Mouse (Mus musculus): ENCODE data around the gene Ptprk. TPM values are rescaled to one million over a fixed set of nuclear protein-coding genes. Genes with fewer than 3 reads are reported as not detected.

Gene Ptprk
- polyA plus RNA-seq, 1 experiment, result 6.0 TPM

DNA sequence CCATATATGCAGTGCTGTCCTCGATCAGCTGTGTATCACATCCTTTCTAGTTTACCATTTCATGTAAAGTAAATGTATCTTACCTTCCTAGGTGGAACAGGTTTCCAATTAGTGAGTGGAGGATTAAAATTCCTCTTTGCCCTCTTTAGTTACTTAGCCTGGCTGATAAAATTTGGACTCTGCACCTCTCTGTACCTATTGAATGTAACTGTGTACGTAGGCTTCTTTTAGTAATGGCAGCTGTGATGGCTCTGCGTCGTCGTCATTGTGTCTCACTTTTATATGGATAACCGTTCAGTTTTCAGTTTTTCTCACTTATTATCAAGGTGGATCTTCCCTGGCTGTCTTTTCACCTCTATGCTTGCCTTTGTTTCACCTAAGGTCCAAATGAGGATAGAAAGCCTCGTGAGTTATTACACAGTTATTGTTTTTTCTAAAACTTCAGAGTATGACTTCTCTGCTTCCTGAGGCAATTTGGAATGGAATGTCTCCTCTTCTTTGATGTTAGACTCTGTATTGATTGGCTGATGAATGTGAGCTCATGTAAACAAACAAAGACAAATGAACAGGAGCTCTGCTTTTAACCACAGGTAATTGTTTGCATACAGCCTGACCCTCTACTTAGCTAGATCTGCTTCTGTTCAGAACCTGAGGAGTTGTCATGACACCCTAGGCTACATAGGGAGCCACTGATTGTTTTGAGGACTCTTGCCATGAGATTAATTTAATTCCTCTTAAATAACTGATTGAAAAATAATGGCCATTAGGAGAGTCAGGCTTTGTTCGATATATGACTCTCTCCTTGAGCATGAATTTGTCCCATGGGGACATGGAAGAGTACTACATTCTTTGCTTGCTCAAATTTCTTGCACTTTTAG, 197.3 kb downstream of the Ptprk start:
- 96% methylated on average over 8 of the region's 8 CpGs for WGBS
- TF ChIP-seq POLR2A (IDR thresholded peaks at IDR 0.05; ENCODE audit: control insufficient read depth, extremely low read depth, insufficient read depth, low read length, poor library complexity) (no peak), CTCF (IDR thresholded peaks at IDR 0.05; ENCODE audit: borderline replicate concordance, control insufficient read depth, extremely low read depth, insufficient read depth, low read length, poor library complexity) (no peak)
- Histone ChIP-seq H3K4me3 (ENCODE audit: control insufficient read depth, insufficient read depth, low read length) (no peak overlapping the region), H3K4me1 (replicated peaks; ENCODE audit: control insufficient read depth, insufficient read depth, low read length) (no peaks in the 10 kb centered on the region), H3K36me3 (ENCODE audit: control insufficient read depth, insufficient read depth, low read length) (no peaks in the 10 kb centered on the region), H3K27ac (ENCODE audit: control insufficient read depth, insufficient read depth, low read length) (no peak overlapping the region), H3K27me3 (ENCODE audit: control insufficient read depth, insufficient read depth, low read length) (no peaks in the 10 kb centered on the region)
- no peak for DNase-seq

DNA sequence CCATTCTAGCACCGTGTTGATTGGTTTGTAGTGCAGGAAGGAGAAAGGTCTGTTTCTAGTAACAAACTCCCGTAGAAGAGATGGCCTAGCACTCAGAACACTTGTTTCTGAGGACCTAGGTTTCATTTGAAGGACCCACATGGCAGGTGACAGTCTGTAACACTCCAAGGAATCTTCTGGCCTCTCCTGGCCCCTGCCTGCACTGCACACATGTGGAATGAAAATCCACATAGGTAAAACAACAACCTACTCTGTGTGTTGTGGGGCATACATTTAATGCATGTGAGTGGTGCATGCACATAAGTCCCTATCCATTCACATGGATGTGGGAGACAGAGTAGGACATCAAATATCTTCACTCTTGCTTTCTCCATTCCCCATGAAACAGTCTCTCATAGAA, 204.1 kb downstream of the Ptprk start:
- H3K27ac ChIP-seq (ENCODE audit: control insufficient read depth, insufficient read depth, low read length), result no peak overlapping the region
- DNase-seq, result no peak
- no peaks in the 10 kb centered on the region for H3K36me3 ChIP-seq (ENCODE audit: control insufficient read depth, insufficient read depth, low read length)
- no peaks in the 10 kb centered on the region for H3K27me3 ChIP-seq (ENCODE audit: control insufficient read depth, insufficient read depth, low read length)
- no peaks in the 10 kb centered on the region for H3K4me1 ChIP-seq (replicated peaks; ENCODE audit: control insufficient read depth, insufficient read depth, low read length)
- 100% methylated on average over 2 of the region's 2 CpGs for WGBS
- TF ChIP-seq CTCF (IDR thresholded peaks at IDR 0.05; ENCODE audit: borderline replicate concordance, control insufficient read depth, extremely low read depth, insufficient read depth, low read length, poor library complexity), result no peak
- TF ChIP-seq POLR2A (IDR thresholded peaks at IDR 0.05; ENCODE audit: control insufficient read depth, extremely low read depth, insufficient read depth, low read length, poor library complexity), result no peak
- no peak overlapping the region for H3K4me3 ChIP-seq (ENCODE audit: control insufficient read depth, insufficient read depth, low read length)

- DNase-seq, result no peak
- TF ChIP-seq POLR2A (IDR thresholded peaks at IDR 0.05; ENCODE audit: control insufficient read depth, extremely low read depth, insufficient read depth, low read length, poor library complexity) (no peak), CTCF (IDR thresholded peaks at IDR 0.05; ENCODE audit: borderline replicate concordance, control insufficient read depth, extremely low read depth, insufficient read depth, low read length, poor library complexity) (no peak)
- Histone ChIP-seq H3K4me3 (ENCODE audit: control insufficient read depth, insufficient read depth, low read length) (no peak overlapping the region), H3K27ac (ENCODE audit: control insufficient read depth, insufficient read depth, low read length) (no peak overlapping the region), H3K27me3 (ENCODE audit: control insufficient read depth, insufficient read depth, low read length) (no peaks in the 10 kb centered on the region), H3K4me1 (replicated peaks; ENCODE audit: control insufficient read depth, insufficient read depth, low read length) (no peaks in the 10 kb centered on the region), H3K36me3 (ENCODE audit: control insufficient read depth, insufficient read depth, low read length) (no peaks in the 10 kb centered on the region)
- WGBS, result 93% methylated on average over 1 of the region's 1 CpGs
Measured at GRCm38 (mm10) chr10:28297531-28297930, 222.9 kb downstream of the Ptprk start.

- no peaks in the 10 kb centered on the region for H3K27me3 ChIP-seq (ENCODE audit: control insufficient read depth, insufficient read depth, low read length)
- H3K4me3 ChIP-seq (ENCODE audit: control insufficient read depth, insufficient read depth, low read length), result no peak overlapping the region
- H3K27ac ChIP-seq (ENCODE audit: control insufficient read depth, insufficient read depth, low read length), result no peak overlapping the region
- no peaks in the 10 kb centered on the region for H3K36me3 ChIP-seq (ENCODE audit: control insufficient read depth, insufficient read depth, low read length)
- TF ChIP-seq CTCF (IDR thresholded peaks at IDR 0.05; ENCODE audit: borderline replicate concordance, control insufficient read depth, extremely low read depth, insufficient read depth, low read length, poor library complexity) (no peak), POLR2A (IDR thresholded peaks at IDR 0.05; ENCODE audit: control insufficient read depth, extremely low read depth, insufficient read depth, low read length, poor library complexity) (no peak)
- H3K4me1 ChIP-seq (replicated peaks; ENCODE audit: control insufficient read depth, insufficient read depth, low read length), result no peaks in the 10 kb centered on the region
- 88% methylated on average over 4 of the region's 4 CpGs for WGBS
- DNase-seq, result no peak
Measured at GRCm38 (mm10) chr10:28299207-28299606, 224.6 kb downstream of the Ptprk start.

DNA sequence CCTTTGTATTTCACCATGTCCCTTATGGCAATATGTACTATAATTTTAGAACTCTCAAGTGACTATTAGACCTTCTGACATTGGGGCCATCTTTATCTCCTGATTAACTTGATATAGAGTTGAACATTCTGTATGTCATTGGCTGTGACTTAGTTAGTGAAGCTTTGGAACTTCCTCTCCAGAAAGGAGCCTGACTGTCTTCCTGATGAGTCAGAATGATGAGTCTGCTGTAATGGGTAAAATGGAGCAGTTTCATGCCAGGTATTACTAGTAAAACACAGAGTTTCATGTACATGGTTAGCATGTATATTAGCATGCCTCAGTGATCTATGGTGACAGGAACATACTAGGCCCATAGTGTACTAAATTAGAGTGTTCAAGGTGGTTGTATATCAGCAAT, 229.2 kb downstream of the Ptprk start:
- H3K4me3 ChIP-seq (ENCODE audit: control insufficient read depth, insufficient read depth, low read length), result no peak overlapping the region
- no peaks in the 10 kb centered on the region for H3K36me3 ChIP-seq (ENCODE audit: control insufficient read depth, insufficient read depth, low read length)
- no peaks in the 10 kb centered on the region for H3K27me3 ChIP-seq (ENCODE audit: control insufficient read depth, insufficient read depth, low read length)
- H3K4me1 ChIP-seq (replicated peaks; ENCODE audit: control insufficient read depth, insufficient read depth, low read length), result no peaks in the 10 kb centered on the region
- DNase-seq, result no peak
- H3K27ac ChIP-seq (ENCODE audit: control insufficient read depth, insufficient read depth, low read length), result no peak overlapping the region
- no peak for TF ChIP-seq CTCF (IDR thresholded peaks at IDR 0.05; ENCODE audit: borderline replicate concordance, control insufficient read depth, extremely low read depth, insufficient read depth, low read length, poor library complexity)
- TF ChIP-seq POLR2A (IDR thresholded peaks at IDR 0.05; ENCODE audit: control insufficient read depth, extremely low read depth, insufficient read depth, low read length, poor library complexity), result no peak

GRCm38 (mm10) chr10:28304292-28304875, 229.8 kb downstream of the Ptprk start:
- no peak overlapping the region for H3K4me3 ChIP-seq (ENCODE audit: control insufficient read depth, insufficient read depth, low read length)
- no peak for DNase-seq
- no peaks in the 10 kb centered on the region for H3K36me3 ChIP-seq (ENCODE audit: control insufficient read depth, insufficient read depth, low read length)
- TF ChIP-seq CTCF (IDR thresholded peaks at IDR 0.05; ENCODE audit: borderline replicate concordance, control insufficient read depth, extremely low read depth, insufficient read depth, low read length, poor library complexity) (no peak), POLR2A (IDR thresholded peaks at IDR 0.05; ENCODE audit: control insufficient read depth, extremely low read depth, insufficient read depth, low read length, poor library complexity) (no peak)
- no peaks in the 10 kb centered on the region for H3K27me3 ChIP-seq (ENCODE audit: control insufficient read depth, insufficient read depth, low read length)
- no peak overlapping the region for H3K27ac ChIP-seq (ENCODE audit: control insufficient read depth, insufficient read depth, low read length)
- 91% methylated on average over 4 of the region's 4 CpGs for WGBS
- H3K4me1 ChIP-seq (replicated peaks; ENCODE audit: control insufficient read depth, insufficient read depth, low read length), result no peaks in the 10 kb centered on the region
